Mouse (Mus musculus) C2C12 (cell line): ENCODE measurements around the gene Aox3. TPM values are rescaled to one million over a fixed set of nuclear protein-coding genes. Genes with fewer than 3 reads are reported as not detected.

Experiments used
- H3K27me3 ChIP-seq: one replicate; pipeline ENCODE4 v1.6.1; 2011; ENCODE audit not compliant: control insufficient read depth, insufficient read depth, insufficient read length
- H3K36me3 ChIP-seq: one replicate; pipeline ENCODE4 v1.6.1; 2011; ENCODE audit not compliant: control insufficient read depth, insufficient read depth
- H3K4me3 ChIP-seq: one replicate; pipeline ENCODE4 v1.5.1; 2011; ENCODE audit warnings: mild to moderate bottlenecking, control low read depth; ENCODE audit not compliant: poor library complexity, insufficient read depth, severe bottlenecking
- H3K79me2 ChIP-seq: one replicate; pipeline ENCODE4 v1.6.1; 2011; ENCODE audit not compliant: control insufficient read depth, insufficient read depth
- H3K79me3 ChIP-seq: one replicate; pipeline ENCODE4 v1.6.1; 2011; ENCODE audit warnings: low read depth, control low read depth
- H3ac ChIP-seq: one replicate; pipeline ENCODE3; 2011; ENCODE audit warnings: low read depth; ENCODE audit not compliant: control insufficient read depth, insufficient read length
- CEBPB ChIP-seq: IDR thresholded peaks from one replicate; pipeline ENCODE4 v1.6.1; 2011; ENCODE audit warnings: low read depth, mild to moderate bottlenecking, control low read depth, moderate library complexity
- CTCF ChIP-seq: IDR thresholded peaks from one replicate; pipeline ENCODE4 v1.5.1; 2011; ENCODE audit not compliant: control insufficient read depth, insufficient read depth, insufficient read length
- FOSL1 ChIP-seq: IDR thresholded peaks from one replicate; pipeline ENCODE4 v1.8.0; 2011; ENCODE audit warnings: mild to moderate bottlenecking, low read length; ENCODE audit not compliant: poor library complexity, insufficient read depth, severe bottlenecking
- MAX ChIP-seq: IDR thresholded peaks from one replicate; pipeline ENCODE4 v1.6.1; 2011; ENCODE audit warnings: mild to moderate bottlenecking, control low read depth
- MYOD1 ChIP-seq: IDR thresholded peaks from one replicate; pipeline ENCODE4 v1.6.1; 2011; ENCODE audit warnings: low read depth; ENCODE audit not compliant: control insufficient read depth, insufficient read length
- MYOG ChIP-seq: IDR thresholded peaks from one replicate; pipeline ENCODE4 v1.6.1; 2011; ENCODE audit not compliant: control insufficient read depth, insufficient read length; ENCODE audit errors: extremely low read depth
- USF1 ChIP-seq: IDR thresholded peaks from one replicate; pipeline ENCODE4 v1.6.1; 2011; ENCODE audit warnings: low read depth, mild to moderate bottlenecking, control low read depth, moderate library complexity
- polyA plus RNA-seq: library from polyadenylated mRNA; unstranded; fragments of >200 nt; fragmentation: generic; extraction: Trizol; gene quantifications from one replicate; pipeline ENCODE4 v1.2.1, GENCODE M21; 2012; ENCODE audit warnings: missing spikeins

The Aox3 gene
- polyA plus RNA-seq, 1 experiment, result 0.01 TPM

GRCm38 (mm10) chr1:58137891-58138290 lies 25.0 kb downstream of the Aox3 start:
- TF ChIP-seq FOSL1 (no peak), MAX (no peak), MYOG (no peak), MYOD1 (no peak), CTCF (no peak), USF1 (no peak), CEBPB (no peak)
- Histone ChIP-seq H3K79me2 (no peaks in the 10 kb centered on the region), H3K36me3 (no peaks in the 10 kb centered on the region), H3ac (no peak overlapping the region), H3K4me3 (no peak overlapping the region), H3K79me3 (no peaks in the 10 kb centered on the region), H3K27me3 (no peaks in the 10 kb centered on the region)

GRCm38 (mm10) chr1:58138986-58139385 lies 26.1 kb downstream of the Aox3 start:
- H3K79me3 ChIP-seq, result no peaks in the 10 kb centered on the region
- no peaks in the 10 kb centered on the region for H3K36me3 ChIP-seq
- H3K79me2 ChIP-seq, result no peaks in the 10 kb centered on the region
- no peak overlapping the region for H3ac ChIP-seq
- H3K4me3 ChIP-seq, result no peak overlapping the region
- TF ChIP-seq MAX, result no peak
- TF ChIP-seq USF1, result no peak
- TF ChIP-seq FOSL1, result no peak
- no peaks in the 10 kb centered on the region for H3K27me3 ChIP-seq

GRCm38 (mm10) chr1:58140607-58141006 lies 27.7 kb downstream of the Aox3 start:
- Histone ChIP-seq H3K4me3 (no peak overlapping the region), H3K36me3 (no peaks in the 10 kb centered on the region), H3K79me2 (no peaks in the 10 kb centered on the region), H3K27me3 (no peaks in the 10 kb centered on the region), H3K79me3 (no peaks in the 10 kb centered on the region), H3ac (no peak overlapping the region)
- no peak for TF ChIP-seq MAX
- TF ChIP-seq CEBPB, result no peak
- TF ChIP-seq MYOD1, result no peak
- TF ChIP-seq MYOG, result no peak
- no peak for TF ChIP-seq FOSL1
- no peak for TF ChIP-seq CTCF
- TF ChIP-seq USF1, result no peak

DNA sequence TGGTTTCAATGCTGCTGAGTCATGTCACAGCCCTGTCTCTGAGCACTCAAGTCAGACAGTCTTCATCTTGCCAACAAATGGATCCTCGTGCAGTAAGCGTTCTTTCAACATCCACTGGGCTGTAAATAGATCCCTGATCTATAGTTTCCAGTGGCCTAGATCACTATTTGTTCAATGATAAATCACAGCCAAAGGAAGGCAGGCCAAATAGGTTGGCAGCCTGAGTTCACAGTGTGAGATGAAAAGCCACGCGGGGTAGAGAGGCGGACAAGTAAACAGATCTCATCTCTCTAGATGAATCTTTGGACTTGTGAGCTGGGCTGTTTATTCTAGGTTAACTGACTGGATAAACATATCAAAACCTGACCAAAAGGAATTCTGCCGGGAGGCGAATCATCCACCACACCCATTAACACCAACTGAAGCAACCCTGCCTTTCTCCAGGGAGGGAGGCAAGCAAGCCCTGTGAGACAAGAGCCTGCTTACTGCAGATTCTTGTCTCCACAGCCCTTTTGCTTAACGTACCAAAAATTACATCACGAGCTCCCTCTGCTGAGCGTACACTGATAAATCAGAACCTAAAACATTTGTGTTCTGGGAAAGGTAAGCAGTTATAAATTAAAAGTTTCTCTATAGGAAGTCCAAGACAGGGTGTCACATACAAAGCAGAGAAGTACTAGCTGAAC lies 31.6 kb downstream of the Aox3 start:
- H3K36me3 ChIP-seq, result no peaks in the 10 kb centered on the region
- no peak overlapping the region for H3K4me3 ChIP-seq
- no peaks in the 10 kb centered on the region for H3K79me3 ChIP-seq
- TF ChIP-seq MAX, result no peak
- no peak for TF ChIP-seq MYOG
- TF ChIP-seq USF1, result no peak
- TF ChIP-seq CTCF, result no peak
- H3ac ChIP-seq, result no peak overlapping the region
- no peaks in the 10 kb centered on the region for H3K79me2 ChIP-seq
- H3K27me3 ChIP-seq, result no peaks in the 10 kb centered on the region

DNA sequence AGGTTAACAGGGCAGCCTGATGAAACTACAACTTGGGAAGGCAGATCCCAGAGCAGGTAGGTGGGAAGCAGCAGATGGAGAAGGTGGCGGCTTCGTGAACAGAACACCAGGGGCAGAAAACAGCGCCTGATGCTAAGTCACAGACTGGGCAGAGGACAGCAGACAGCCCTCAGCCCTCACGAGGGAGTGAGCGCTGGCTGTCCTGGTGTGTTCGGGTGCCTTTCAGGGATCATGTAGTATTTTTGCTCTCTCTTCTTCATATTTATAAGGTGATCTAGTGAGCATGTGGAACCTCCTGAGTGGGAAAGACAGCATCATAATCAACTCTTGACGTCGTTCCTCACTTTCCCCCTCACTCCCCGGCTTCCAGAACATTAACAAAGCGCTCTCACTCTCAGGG lies 33.1 kb downstream of the Aox3 start:
- no peaks in the 10 kb centered on the region for H3K79me3 ChIP-seq
- H3K27me3 ChIP-seq, result no peaks in the 10 kb centered on the region
- H3ac ChIP-seq, result no peak overlapping the region
- TF ChIP-seq USF1, result no peak
- no peak overlapping the region for H3K4me3 ChIP-seq
- H3K36me3 ChIP-seq, result no peaks in the 10 kb centered on the region
- no peaks in the 10 kb centered on the region for H3K79me2 ChIP-seq

- Histone ChIP-seq H3K79me3 (no peaks in the 10 kb centered on the region), H3ac (no peak overlapping the region), H3K4me3 (no peak overlapping the region), H3K36me3 (no peaks in the 10 kb centered on the region), H3K27me3 (no peaks in the 10 kb centered on the region), H3K79me2 (no peaks in the 10 kb centered on the region)
- TF ChIP-seq CTCF (no peak), MAX (no peak), MYOG (no peak), CEBPB (no peak), USF1 (no peak), FOSL1 (no peak), MYOD1 (no peak)
Observed at GRCm38 (mm10) chr1:58147776-58148175, 34.8 kb downstream of the Aox3 start.

- H3K4me3 ChIP-seq, result no peak overlapping the region
- H3K36me3 ChIP-seq, result no peaks in the 10 kb centered on the region
- H3K79me2 ChIP-seq, result no peaks in the 10 kb centered on the region
- no peaks in the 10 kb centered on the region for H3K27me3 ChIP-seq
- H3ac ChIP-seq, result no peak overlapping the region
- no peaks in the 10 kb centered on the region for H3K79me3 ChIP-seq
- TF ChIP-seq CTCF, result no peak
- no peak for TF ChIP-seq CEBPB
- TF ChIP-seq FOSL1, result no peak
- TF ChIP-seq MYOD1, result no peak
- no peak for TF ChIP-seq MAX
- no peak for TF ChIP-seq USF1
- TF ChIP-seq MYOG, result no peak
Observed at GRCm38 (mm10) chr1:58152247-58152646, 39.3 kb downstream of the Aox3 start.
